Mouse (Mus musculus): ENCODE data around the gene Gm5414. TPM values are rescaled to one million over a fixed set of nuclear protein-coding genes. Genes with fewer than 3 reads are reported as not detected.
A peak's percentile ranks its signal among the peaks of the same experiment; 100 is the strongest.

Gene Gm5414
- not detected in 2 replicates for polyA plus RNA-seq (2015; fragmentation: Nextera tagmentation; extraction: Ambion mirVana)

DNA sequence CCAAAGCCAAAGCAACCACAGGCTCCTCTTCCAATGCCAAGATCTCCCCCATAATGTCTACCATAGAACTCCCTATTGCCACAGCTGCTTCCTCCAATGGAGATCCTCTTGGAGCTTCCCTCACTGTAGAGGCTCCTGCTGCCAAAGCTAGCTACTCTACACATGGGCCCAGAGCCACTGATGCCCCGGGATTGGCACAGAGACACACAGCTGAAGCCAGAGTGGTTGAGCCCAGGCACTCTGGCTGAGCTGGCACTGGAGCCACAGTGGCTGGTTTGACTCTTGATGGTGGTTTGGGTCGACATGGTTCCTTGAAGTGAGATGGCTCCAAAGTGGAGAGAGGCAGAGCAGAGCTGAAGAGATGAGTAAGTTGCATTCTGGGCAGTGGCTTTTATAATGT is at the start of gene Gm5414:
TSS of gene Gm5414 (minus strand) at position 305 of the 400 bp plus-strand sequence.
- no peaks in the 10 kb centered on the region for H3K36me3 ChIP-seq (ENCODE audit: control insufficient read depth, insufficient read depth, low read length)
- H3K9ac ChIP-seq (ENCODE audit: low read depth, low read length), result no peak within 1 kb of the TSS
- no peak within 1 kb of the TSS for H3K4me3 ChIP-seq (ENCODE audit: low read length)
- WGBS, result 72% methylated on average over 2 of the region's 2 CpGs
- H3K9me3 ChIP-seq (ENCODE audit: control insufficient read depth, low read length), result no peaks in the 10 kb centered on the region
- ATAC-seq, result no peak
- no peak within 1 kb of the TSS for H3K4me2 ChIP-seq (ENCODE audit: low read length)
- no peaks in the 10 kb centered on the region for H3K4me1 ChIP-seq (ENCODE audit: control insufficient read depth, insufficient read depth, low read depth, low read length)
- no peaks in the 10 kb centered on the region for H3K27me3 ChIP-seq (replicated peaks; ENCODE audit: control insufficient read depth, insufficient read depth, low read length)
- H3K27ac ChIP-seq (ENCODE audit: low read depth, low read length), result no peak within 1 kb of the TSS

DNA sequence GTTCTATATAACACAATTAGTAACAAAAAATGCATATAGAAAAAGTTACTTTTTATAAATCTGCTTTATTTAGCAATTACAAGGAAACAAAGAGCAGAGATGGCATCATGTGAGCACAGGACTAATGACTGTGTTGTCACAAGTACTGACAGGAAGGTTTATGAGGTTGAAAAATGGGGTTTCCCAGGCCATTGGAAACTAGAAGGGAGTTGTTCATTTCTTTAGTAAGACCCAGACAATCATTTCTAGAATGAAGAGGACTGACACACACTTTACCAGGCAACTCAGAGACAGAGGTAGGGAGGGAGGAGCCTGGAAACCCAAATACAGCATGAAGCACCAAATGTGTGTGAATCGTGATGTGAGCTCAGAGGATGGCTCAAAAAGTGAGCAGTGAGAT is 48.0 kb upstream of the Gm5414 start:
- Histone ChIP-seq H3K27ac (ENCODE audit: low read depth, low read length) (no peak overlapping the region), H3K36me3 (ENCODE audit: control insufficient read depth, insufficient read depth, low read length) (no peaks in the 10 kb centered on the region), H3K9ac (ENCODE audit: low read depth, low read length) (no peak overlapping the region), H3K4me1 (ENCODE audit: control insufficient read depth, insufficient read depth, low read depth, low read length) (no peaks in the 10 kb centered on the region), H3K4me2 (ENCODE audit: low read length) (no peak overlapping the region), H3K9me3 (ENCODE audit: control insufficient read depth, low read length) (no peaks in the 10 kb centered on the region), H3K4me3 (ENCODE audit: low read length) (no peak overlapping the region), H3K27me3 (replicated peaks; ENCODE audit: control insufficient read depth, insufficient read depth, low read length) (no peaks in the 10 kb centered on the region)
- no peak for ATAC-seq
- WGBS, result 92% methylated on average over 1 of the region's 1 CpGs

DNA sequence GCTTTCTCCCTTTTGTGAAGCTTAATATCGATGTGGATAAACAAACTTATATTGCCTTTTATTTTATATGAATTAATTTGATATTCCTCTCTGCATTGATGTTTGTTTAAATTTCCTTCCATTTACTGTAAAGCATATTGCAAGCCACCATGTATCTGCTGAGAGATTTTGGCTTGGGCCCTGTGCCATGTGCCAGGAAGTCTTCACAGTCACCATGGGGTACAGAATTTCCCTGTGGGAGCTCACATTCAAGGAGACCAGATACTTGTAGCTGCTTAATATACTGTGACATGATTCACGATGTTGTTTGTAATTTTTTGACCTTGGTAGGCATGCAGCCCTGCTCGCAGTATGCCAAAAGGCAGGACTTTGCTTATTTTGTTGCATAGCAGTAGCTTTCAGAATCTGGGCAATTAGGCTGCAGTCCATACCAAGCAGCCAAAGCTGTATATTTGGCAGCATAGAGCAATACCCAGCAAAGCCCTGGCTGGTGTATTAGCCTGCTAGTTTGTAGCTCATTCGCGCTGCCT is 24.8 kb upstream of the Gm5414 start:
- no peaks in the 10 kb centered on the region for H3K9me3 ChIP-seq (ENCODE audit: control insufficient read depth, low read length)
- no peaks in the 10 kb centered on the region for H3K27me3 ChIP-seq (replicated peaks; ENCODE audit: control insufficient read depth, insufficient read depth, low read length)
- H3K4me1 ChIP-seq (ENCODE audit: control insufficient read depth, insufficient read depth, low read depth, low read length), result no peaks in the 10 kb centered on the region
- H3K4me2 ChIP-seq (ENCODE audit: low read length), result no peak overlapping the region
- peak; percentile 45; the same call in 1 of the 2 replicates for ATAC-seq
- H3K9ac ChIP-seq (ENCODE audit: low read depth, low read length), result no peak overlapping the region
- H3K4me3 ChIP-seq (ENCODE audit: low read length), result no peak overlapping the region
- no peaks in the 10 kb centered on the region for H3K36me3 ChIP-seq (ENCODE audit: control insufficient read depth, insufficient read depth, low read length)
- WGBS, result 70% methylated on average over 5 of the region's 5 CpGs
- no peak overlapping the region for H3K27ac ChIP-seq (ENCODE audit: low read depth, low read length)

DNA sequence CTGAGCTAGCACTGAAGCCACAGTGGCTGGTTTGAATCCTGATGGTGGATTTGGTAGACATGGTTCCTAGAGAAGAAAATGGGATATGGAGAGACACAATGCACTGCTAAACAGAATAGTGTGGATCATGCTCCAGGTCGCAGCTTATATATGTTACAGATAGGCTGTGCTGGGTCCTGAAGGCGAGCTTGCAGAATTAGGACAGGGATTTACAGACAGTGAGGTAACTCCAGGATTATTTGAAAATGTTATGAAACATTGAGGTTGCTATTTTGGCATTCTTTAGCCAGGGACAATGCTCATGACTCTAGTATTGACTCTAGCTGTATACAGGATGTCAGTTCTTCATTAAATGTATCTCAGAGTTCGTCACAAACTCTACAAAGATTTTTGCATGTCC is 19.3 kb upstream of the Gm5414 start, which contains the start of gene Gm5478:
TSS of gene Gm5478 (minus strand) at position 101 of the 400 bp plus-strand sequence.
- no peaks in the 10 kb centered on the region for H3K36me3 ChIP-seq (ENCODE audit: control insufficient read depth, insufficient read depth, low read length)
- WGBS, result 82% methylated on average over 3 of the region's 3 CpGs
- no peaks in the 10 kb centered on the region; the same call in 1 of the 2 replicates for H3K27me3 ChIP-seq (replicated peaks; ENCODE audit: control insufficient read depth, insufficient read depth, low read length)
- H3K4me3 ChIP-seq (ENCODE audit: low read length), result no peak within 1 kb of the TSS
- no peaks in the 10 kb centered on the region for H3K9me3 ChIP-seq (ENCODE audit: control insufficient read depth, low read length)
- no peak within 1 kb of the TSS for H3K27ac ChIP-seq (ENCODE audit: low read depth, low read length)
- H3K4me2 ChIP-seq (ENCODE audit: low read length), result no peak within 1 kb of the TSS
- ATAC-seq, result no peak
- no peaks in the 10 kb centered on the region for H3K4me1 ChIP-seq (ENCODE audit: control insufficient read depth, insufficient read depth, low read depth, low read length)
- no peak within 1 kb of the TSS for H3K9ac ChIP-seq (ENCODE audit: low read depth, low read length)

DNA sequence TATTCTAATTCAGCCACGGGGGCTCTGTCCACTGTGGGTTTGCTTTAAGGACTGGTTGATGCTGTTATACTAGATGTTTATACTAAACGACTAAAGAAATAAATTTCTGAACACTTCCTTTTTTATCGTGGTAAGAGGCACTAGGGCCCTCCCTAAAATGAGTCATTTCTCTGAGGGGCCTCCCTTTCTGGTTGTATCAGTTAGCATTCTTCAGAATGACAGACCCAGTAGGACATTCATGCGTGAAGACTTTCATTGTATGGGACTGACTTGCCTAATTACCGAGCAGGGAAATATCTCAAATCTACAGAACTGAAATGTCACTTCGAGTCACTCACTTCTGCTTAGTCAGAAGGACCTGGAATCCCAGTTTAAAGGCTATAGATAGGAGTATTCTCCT is 28.9 kb downstream of the Gm5414 start:
- H3K9ac ChIP-seq (ENCODE audit: low read depth, low read length), result no peak overlapping the region
- H3K27ac ChIP-seq (ENCODE audit: low read depth, low read length), result no peak overlapping the region
- no peak for ATAC-seq
- H3K9me3 ChIP-seq (ENCODE audit: control insufficient read depth, low read length), result peaks cover under 1% of the 10 kb centered on the region; the same call in 1 of the 2 replicates
- H3K4me3 ChIP-seq (ENCODE audit: low read length), result no peak overlapping the region
- no peak overlapping the region for H3K4me2 ChIP-seq (ENCODE audit: low read length)
- no peaks in the 10 kb centered on the region for H3K4me1 ChIP-seq (ENCODE audit: control insufficient read depth, insufficient read depth, low read depth, low read length)
- WGBS, result 54% methylated on average over 6 of the region's 6 CpGs
- no peaks in the 10 kb centered on the region for H3K27me3 ChIP-seq (replicated peaks; ENCODE audit: control insufficient read depth, insufficient read depth, low read length)
- H3K36me3 ChIP-seq (ENCODE audit: control insufficient read depth, insufficient read depth, low read length), result no peaks in the 10 kb centered on the region

DNA sequence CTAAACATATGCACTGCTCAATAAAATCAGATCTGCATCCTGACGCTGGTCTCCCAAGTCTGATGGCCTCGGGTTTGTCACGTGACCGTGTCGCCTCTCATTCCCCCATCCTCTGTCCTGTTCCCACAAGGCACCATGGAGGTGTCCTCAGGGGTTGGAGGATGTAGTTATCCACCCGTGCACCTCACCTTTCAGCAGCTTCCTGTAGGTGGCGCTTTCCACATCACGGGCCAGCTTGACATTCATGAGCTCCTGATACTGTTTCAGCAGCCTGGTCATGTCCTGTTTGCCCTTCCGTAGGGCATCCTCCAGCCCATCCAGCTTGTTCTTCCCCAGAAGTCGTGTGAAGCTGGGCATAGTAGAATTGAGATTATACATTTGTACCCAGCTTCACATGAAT is 39.8 kb downstream of the Gm5414 start:
- Histone ChIP-seq H3K4me1 (ENCODE audit: control insufficient read depth, insufficient read depth, low read depth, low read length) (no peaks in the 10 kb centered on the region), H3K27ac (ENCODE audit: low read depth, low read length) (no peak overlapping the region), H3K4me3 (ENCODE audit: low read length) (no peak overlapping the region), H3K9ac (ENCODE audit: low read depth, low read length) (no peak overlapping the region), H3K36me3 (ENCODE audit: control insufficient read depth, insufficient read depth, low read length) (no peaks in the 10 kb centered on the region), H3K27me3 (replicated peaks; ENCODE audit: control insufficient read depth, insufficient read depth, low read length) (no peaks in the 10 kb centered on the region), H3K9me3 (ENCODE audit: control insufficient read depth, low read length) (no peaks in the 10 kb centered on the region), H3K4me2 (ENCODE audit: low read length) (no peak overlapping the region)
- no peak for ATAC-seq
- 84% methylated on average over 10 of the region's 10 CpGs for WGBS

DNA sequence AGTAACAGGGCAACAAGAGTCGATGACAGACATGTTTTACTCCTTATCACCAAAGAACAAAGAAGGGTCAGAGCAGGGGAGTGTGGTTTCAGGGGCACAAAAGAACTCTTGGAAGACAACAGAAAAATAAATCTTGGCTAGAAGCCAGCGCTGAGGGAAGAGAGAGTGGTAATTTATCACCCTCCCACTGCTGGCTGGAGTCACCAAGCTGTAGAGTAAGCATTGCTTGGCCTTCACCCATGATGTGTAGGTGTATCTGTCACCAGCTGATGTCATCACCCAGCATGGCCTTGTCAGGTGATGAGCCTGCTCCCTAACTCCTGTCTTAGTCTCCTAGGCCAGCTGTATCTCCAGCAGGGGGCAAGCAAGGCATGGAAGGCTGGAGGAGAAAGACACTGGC is 43.5 kb downstream of the Gm5414 start:
- H3K9me3 ChIP-seq (ENCODE audit: control insufficient read depth, low read length), result no peaks in the 10 kb centered on the region
- no peak overlapping the region for H3K9ac ChIP-seq (ENCODE audit: low read depth, low read length)
- H3K4me2 ChIP-seq (ENCODE audit: low read length), result no peak overlapping the region
- H3K4me3 ChIP-seq (ENCODE audit: low read length), result no peak overlapping the region
- no peak for ATAC-seq
- no peak overlapping the region for H3K27ac ChIP-seq (ENCODE audit: low read depth, low read length)
- WGBS, result 49% methylated on average over 2 of the region's 2 CpGs
- no peaks in the 10 kb centered on the region for H3K4me1 ChIP-seq (ENCODE audit: control insufficient read depth, insufficient read depth, low read depth, low read length)
- H3K27me3 ChIP-seq (replicated peaks; ENCODE audit: control insufficient read depth, insufficient read depth, low read length), result no peaks in the 10 kb centered on the region
- H3K36me3 ChIP-seq (ENCODE audit: control insufficient read depth, insufficient read depth, low read length), result no peaks in the 10 kb centered on the region

DNA sequence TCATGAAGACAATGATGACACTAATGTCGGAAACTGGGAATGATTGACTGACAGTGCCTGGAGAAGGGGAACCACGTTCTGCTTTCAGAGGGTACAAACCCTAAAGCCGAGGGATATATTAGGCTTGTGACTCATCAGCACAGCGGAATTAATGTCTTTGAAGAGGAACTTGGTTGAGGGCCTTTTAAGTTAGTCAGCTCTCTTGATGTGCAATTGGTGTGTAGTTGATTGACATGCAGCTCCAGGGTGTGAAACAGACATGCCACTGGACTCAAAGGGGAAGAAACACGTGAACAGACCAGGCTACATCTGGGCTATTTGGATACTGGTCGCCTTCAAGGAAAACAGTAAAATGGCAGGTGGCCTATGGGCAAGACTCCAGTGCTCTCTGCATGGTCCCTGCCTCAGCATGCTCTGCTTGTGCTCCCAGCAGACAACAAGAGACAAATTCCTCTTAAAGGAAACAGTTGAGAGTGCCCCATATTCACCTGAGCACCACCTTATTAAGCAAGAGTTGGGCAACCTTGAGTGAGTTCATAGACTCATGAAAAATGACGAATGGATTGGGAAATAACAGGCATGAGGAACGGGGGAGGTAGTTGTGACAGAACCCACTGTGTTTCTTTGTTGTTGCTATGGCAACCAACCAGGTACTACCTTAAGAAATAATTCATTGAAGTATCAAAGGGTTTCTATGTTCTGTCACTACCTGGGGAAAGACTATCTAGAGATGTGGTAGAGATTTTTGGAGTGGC is 44.6 kb downstream of the Gm5414 start:
- H3K27ac ChIP-seq (ENCODE audit: low read depth, low read length), result no peak overlapping the region
- H3K36me3 ChIP-seq (ENCODE audit: control insufficient read depth, insufficient read depth, low read length), result no peaks in the 10 kb centered on the region
- no peaks in the 10 kb centered on the region for H3K4me1 ChIP-seq (ENCODE audit: control insufficient read depth, insufficient read depth, low read depth, low read length)
- H3K4me3 ChIP-seq (ENCODE audit: low read length), result no peak overlapping the region
- WGBS, result 85% methylated on average over 8 of the region's 8 CpGs
- no peaks in the 10 kb centered on the region for H3K9me3 ChIP-seq (ENCODE audit: control insufficient read depth, low read length)
- no peak overlapping the region for H3K9ac ChIP-seq (ENCODE audit: low read depth, low read length)
- no peaks in the 10 kb centered on the region for H3K27me3 ChIP-seq (replicated peaks; ENCODE audit: control insufficient read depth, insufficient read depth, low read length)
- no peak overlapping the region for H3K4me2 ChIP-seq (ENCODE audit: low read length)
- ATAC-seq, result no peak

DNA sequence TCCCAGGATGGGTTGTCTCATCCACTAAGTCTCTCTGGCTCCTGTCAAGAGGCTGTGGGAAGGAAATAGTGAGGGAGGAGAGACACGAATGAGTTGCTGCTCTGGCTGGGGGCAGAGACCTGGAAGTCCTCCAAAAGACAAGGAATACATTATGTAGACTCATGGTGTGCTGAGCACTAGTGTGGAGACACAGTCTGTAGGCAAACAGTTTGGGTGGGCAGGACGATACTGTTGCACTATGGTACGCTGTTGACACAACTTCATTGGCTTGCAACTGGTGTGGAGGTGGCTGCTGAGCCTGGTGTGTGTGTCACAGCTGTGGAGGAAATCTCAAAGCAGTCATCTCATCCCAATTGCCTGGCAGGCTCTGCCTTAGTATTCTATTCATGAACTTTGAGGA is 46.3 kb downstream of the Gm5414 start:
- Histone ChIP-seq H3K27me3 (replicated peaks; ENCODE audit: control insufficient read depth, insufficient read depth, low read length) (no peaks in the 10 kb centered on the region), H3K4me3 (ENCODE audit: low read length) (no peak overlapping the region), H3K36me3 (ENCODE audit: control insufficient read depth, insufficient read depth, low read length) (no peaks in the 10 kb centered on the region), H3K27ac (ENCODE audit: low read depth, low read length) (no peak overlapping the region), H3K9ac (ENCODE audit: low read depth, low read length) (no peak overlapping the region), H3K9me3 (ENCODE audit: control insufficient read depth, low read length) (no peaks in the 10 kb centered on the region), H3K4me1 (ENCODE audit: control insufficient read depth, insufficient read depth, low read depth, low read length) (no peaks in the 10 kb centered on the region), H3K4me2 (ENCODE audit: low read length) (no peak overlapping the region)
- 78% methylated on average over 3 of the region's 3 CpGs for WGBS
- ATAC-seq, result no peak

Measured in hindbrain, embryonic 16.5 days (tissue).